Mouse (Mus musculus) cerebellum, postnatal 14 days (tissue): ENCODE measurements around the gene Aldh1a2.
A peak's percentile ranks its signal among the peaks of the same experiment; 100 is the strongest.

Experiments
- DNase-seq, 2 experiments: peaks; one replicate each; pipeline ENCODE4 v3.0.0; 2021; ENCODE audit warnings: mixed read lengths in 2 of 2

The Aldh1a2 gene

GRCm38 (mm10) chr9:71290730-71291129 lies 75.1 kb downstream of the Aldh1a2 start:
- DNase-seq: no peak

- peak; percentile 14 to 30 for DNase-seq
Observed at GRCm38 (mm10) chr9:71295501-71295900, 79.9 kb downstream of the Aldh1a2 start.

- no peak for DNase-seq
Observed at GRCm38 (mm10) chr9:71303594-71303993, 88.0 kb downstream of the Aldh1a2 start.

GRCm38 (mm10) chr9:71307106-71307789 lies 91.7 kb downstream of the Aldh1a2 start:
- DNase-seq: no peak

GRCm38 (mm10) chr9:71315960-71316359 lies 100.4 kb downstream of the Aldh1a2 start:
- DNase-seq: no peak

GRCm38 (mm10) chr9:71317096-71317920 lies 101.7 kb downstream of the Aldh1a2 start:
- DNase-seq: no peak

- DNase-seq: no peak
Observed at GRCm38 (mm10) chr9:71317921-71318241, 102.3 kb downstream of the Aldh1a2 start.

GRCm38 (mm10) chr9:71319776-71320175 lies 104.2 kb downstream of the Aldh1a2 start:
- peak; percentile 34 to 44 for DNase-seq

- DNase-seq: peak; percentile 26 to 45
Observed at GRCm38 (mm10) chr9:71320246-71321155, 104.9 kb downstream of the Aldh1a2 start.

- DNase-seq: no peak
Observed at GRCm38 (mm10) chr9:71321436-71321835, 105.8 kb downstream of the Aldh1a2 start.

- no peak for DNase-seq
Observed at GRCm38 (mm10) chr9:71321871-71322270, 106.3 kb downstream of the Aldh1a2 start.

- no peak for DNase-seq
Observed at GRCm38 (mm10) chr9:71323303-71323952, 107.8 kb downstream of the Aldh1a2 start.

- no peak for DNase-seq
Observed at GRCm38 (mm10) chr9:71324060-71324459, 108.5 kb downstream of the Aldh1a2 start.

GRCm38 (mm10) chr9:71326261-71326660 lies 110.7 kb downstream of the Aldh1a2 start:
- no peak for DNase-seq

- DNase-seq: no peak
Observed at GRCm38 (mm10) chr9:71331661-71332060, 116.1 kb downstream of the Aldh1a2 start.

GRCm38 (mm10) chr9:71336674-71337073 lies 121.1 kb downstream of the Aldh1a2 start:
- DNase-seq: no peak

GRCm38 (mm10) chr9:71337425-71337824 lies 121.8 kb downstream of the Aldh1a2 start:
- DNase-seq: no peak

GRCm38 (mm10) chr9:71340116-71340515 lies 124.5 kb downstream of the Aldh1a2 start:
- DNase-seq: no peak
